Mouse (Mus musculus): ENCODE data around the gene Otulin.

- TF ChIP-seq CTCF (IDR thresholded peaks at IDR 0.05; ENCODE audit: borderline replicate concordance, extremely low read depth, insufficient read depth, insufficient read length), result no peak
- no peak for TF ChIP-seq POLR2A (IDR thresholded peaks at IDR 0.05; ENCODE audit: borderline replicate concordance, extremely low read depth, insufficient read depth, insufficient read length, poor library complexity, severe bottlenecking)
Measured at GRCm38 (mm10) chr15:27539745-27540144, 90.7 kb downstream of the Otulin start.
